Mouse (Mus musculus) CH12.LX (cell line): ENCODE measurements at regions not wholly inside any gene's neighbourhood (a gene's known extent, or its start where the extent isn't known, plus 50 kb on each side); places are given as distances from the start of the nearest gene placed in this dataset.

Experiments used
- DNase-seq: peaks from one replicate; pipeline ENCODE4 v3.0.0-alpha.2; 2013; ENCODE audit errors: extremely low read depth
- H3K27ac ChIP-seq: 2 replicates; pipeline ENCODE4 v1.5.1; 2012; ENCODE audit warnings: low read depth, mild to moderate bottlenecking, control low read depth, moderate library complexity; ENCODE audit not compliant: insufficient read depth
- H3K27me3 ChIP-seq: replicated peaks from 2 replicates; pipeline ENCODE3; 2012; ENCODE audit warnings: inconsistent platforms
- H3K36me3 ChIP-seq, 2 experiments: replicated peaks in 1 of 2; 2 replicates each; pipeline versions ENCODE3 to v1.6.1; 2012; ENCODE audit warnings: inconsistent platforms in 1 of 2, low read length in 1 of 2, mild to moderate bottlenecking in 1 of 2, mixed read lengths in 1 of 2, moderate library complexity in 1 of 2; ENCODE audit not compliant: control insufficient read depth in 1 of 2, insufficient read depth in 1 of 2
- H3K4me1 ChIP-seq, 2 experiments: 2 replicates each; pipeline ENCODE4 v1.6.1; 2012; ENCODE audit warnings: inconsistent platforms in 1 of 2, moderate library complexity in 1 of 2; ENCODE audit not compliant: insufficient read depth in 2 of 2, control insufficient read depth in 1 of 2
- H3K4me2 ChIP-seq: 2 replicates; pipeline ENCODE4 v1.6.1; 2012; ENCODE audit warnings: low read depth, mild to moderate bottlenecking, control low read depth; ENCODE audit not compliant: poor library complexity, insufficient read depth, severe bottlenecking
- H3K4me3 ChIP-seq, 3 experiments: fragments of 150-350 bp in 1 of 3; sonication (generic) in 1 of 3; replicated peaks in 1 of 3; 2 replicates each; pipeline versions ENCODE3 to v1.5.1; 2011 to 2012; ENCODE audit warnings: low read depth in 2 of 3, low read length in 2 of 3, mild to moderate bottlenecking in 2 of 3, moderate library complexity in 2 of 3, control low read depth in 1 of 3, improper control_type of control experiment in 1 of 3, inconsistent platforms in 1 of 3, mixed read lengths in 1 of 3; ENCODE audit not compliant: poor library complexity in 1 of 3
- H3K79me2 ChIP-seq: replicated peaks from 2 replicates; pipeline ENCODE4 v1.6.1; 2012; ENCODE audit warnings: mild to moderate bottlenecking, moderate library complexity; ENCODE audit not compliant: control insufficient read depth, poor library complexity, insufficient read depth, severe bottlenecking; ENCODE audit errors: extremely low read depth
- H3K9ac ChIP-seq: 2 replicates; pipeline ENCODE4 v1.6.1; 2012; ENCODE audit warnings: low read depth, mild to moderate bottlenecking, control low read depth, moderate library complexity; ENCODE audit not compliant: insufficient read depth
- H3K9me3 ChIP-seq: replicated peaks from 2 replicates; pipeline ENCODE3; 2012; ENCODE audit warnings: low read length, inconsistent platforms, mixed read lengths
- BHLHE40 ChIP-seq: IDR thresholded peaks from 2 replicates; pipeline ENCODE4 v1.6.1; 2011; ENCODE audit warnings: mild to moderate bottlenecking, low read depth, low read length, improper control_type of control experiment
- CHD1 ChIP-seq: IDR thresholded peaks from 2 replicates; pipeline ENCODE4 v1.6.1; 2012; ENCODE audit warnings: low read depth, low read length, improper control_type of control experiment, inconsistent platforms
- CHD2 ChIP-seq: IDR thresholded peaks from 2 replicates; pipeline ENCODE4 v1.6.1; 2011; ENCODE audit warnings: low read length, improper control_type of control experiment
- E2F4 ChIP-seq: IDR thresholded peaks from 2 replicates; pipeline ENCODE4 v1.6.1; 2011; ENCODE audit warnings: low read depth, low read length, improper control_type of control experiment; ENCODE audit not compliant: insufficient replicate concordance
- GABPA ChIP-seq: IDR thresholded peaks from 2 replicates; pipeline ENCODE4 v1.6.1; 2012; ENCODE audit warnings: low read depth, low read length, improper control_type of control experiment, inconsistent platforms; ENCODE audit not compliant: insufficient replicate concordance
- IRF4 ChIP-seq: IDR thresholded peaks from 2 replicates; pipeline ENCODE4 v1.6.1; 2014; ENCODE audit warnings: low read depth, mild to moderate bottlenecking, inconsistent platforms, low read length, improper control_type of control experiment
- JUND ChIP-seq: conservative IDR thresholded peaks from 2 replicates; pipeline ENCODE4 v1.6.1; 2011; ENCODE audit warnings: low read depth, low read length, improper control_type of control experiment
- KAT2A ChIP-seq: IDR thresholded peaks from 2 replicates; pipeline ENCODE4 v1.6.1; 2012; ENCODE audit warnings: low read length, improper control_type of control experiment, inconsistent platforms; ENCODE audit not compliant: insufficient replicate concordance
- MAX ChIP-seq: IDR thresholded peaks from 2 replicates; pipeline ENCODE4 v1.6.1; 2011; ENCODE audit warnings: low read length, improper control_type of control experiment
- MAZ ChIP-seq: IDR thresholded peaks from 2 replicates; pipeline ENCODE4 v1.6.1; 2012; ENCODE audit warnings: low read depth, mild to moderate bottlenecking, inconsistent platforms, low read length, improper control_type of control experiment, moderate library complexity
- MEF2A ChIP-seq: IDR thresholded peaks from 2 replicates; pipeline ENCODE4 v1.6.1; 2014; ENCODE audit warnings: low read depth, mild to moderate bottlenecking, inconsistent platforms, low read length, improper control_type of control experiment, borderline replicate concordance
- MYC ChIP-seq: IDR thresholded peaks from 2 replicates; pipeline ENCODE4 v1.6.1; 2011; ENCODE audit warnings: low read depth, mild to moderate bottlenecking, improper control_type of control experiment, low read length
- NELFE ChIP-seq: IDR thresholded peaks from 2 replicates; pipeline ENCODE4 v1.6.1; 2011; ENCODE audit warnings: low read depth, low read length, improper control_type of control experiment
- NRF1 ChIP-seq: IDR thresholded peaks from 2 replicates; pipeline ENCODE4 v1.6.1; 2014; ENCODE audit warnings: low read depth, mild to moderate bottlenecking, inconsistent platforms, low read length, improper control_type of control experiment, moderate library complexity
- POLR2AphosphoS2 ChIP-seq: IDR thresholded peaks from 2 replicates; pipeline ENCODE4 v1.6.1; 2011; ENCODE audit warnings: low read depth, low read length, improper control_type of control experiment
- RAD21 ChIP-seq: IDR thresholded peaks from 2 replicates; pipeline ENCODE4 v1.6.1; 2011; ENCODE audit warnings: low read depth, mild to moderate bottlenecking, low read length, improper control_type of control experiment, moderate library complexity
- SIN3A ChIP-seq: IDR thresholded peaks from 2 replicates; pipeline ENCODE4 v1.6.1; 2012; ENCODE audit warnings: low read length, improper control_type of control experiment, inconsistent platforms
- SMC3 ChIP-seq: IDR thresholded peaks from 2 replicates; pipeline ENCODE4 v1.6.1; 2011; ENCODE audit warnings: low read depth, low read length, improper control_type of control experiment
- TBP ChIP-seq: conservative IDR thresholded peaks from 2 replicates; pipeline ENCODE4 v1.6.1; 2011; ENCODE audit warnings: low read depth, low read length, improper control_type of control experiment
- TCF12 ChIP-seq: IDR thresholded peaks from 2 replicates; pipeline ENCODE4 v1.6.1; 2014; ENCODE audit warnings: low read depth, mild to moderate bottlenecking, inconsistent platforms, low read length, improper control_type of control experiment
- UBTF ChIP-seq: IDR thresholded peaks from 2 replicates; pipeline ENCODE4 v1.6.1; 2012; ENCODE audit warnings: low read depth, mild to moderate bottlenecking, inconsistent platforms, low read length, improper control_type of control experiment, moderate library complexity
- ZC3H11A ChIP-seq: IDR thresholded peaks from 2 replicates; pipeline ENCODE4 v1.6.1; 2012; ENCODE audit warnings: low read depth, mild to moderate bottlenecking, inconsistent platforms, low read length, improper control_type of control experiment
- ZNF384 ChIP-seq: IDR thresholded peaks from 2 replicates; pipeline ENCODE4 v1.6.1; 2012; ENCODE audit warnings: low read depth, low read length, improper control_type of control experiment, inconsistent platforms
- dilution Hi-C: fragments of 300-500 bp; cut with MboI; formaldehyde crosslinking; loops from 2 replicates; pipeline ENCODE4 v1.14.3; 2020; ENCODE audit warnings: low sequenced_read_pairs; ENCODE audit not compliant: extremely low pct_unique_long_range_greater_than_20kb, extremely low pct_ligation_motif_present
- in situ Hi-C: fragments of 300-500 bp; cut with MboI; formaldehyde crosslinking; loops from 3 replicates; pipeline ENCODE4 v1.14.3; 2019; ENCODE audit warnings: low sequenced_read_pairs, low pct_ligation_motif_present, low pct_unique_long_range_greater_than_20kb, mixed read lengths

GRCm38 (mm10) chr7:64047831-64048230 lies 105.8 kb upstream of the Trpm1 start:
- DNase-seq, result no peak
- H3K27ac ChIP-seq, result no peak overlapping the region
- no peak overlapping the region for H3K4me2 ChIP-seq
- in situ Hi-C loops, result no loop called here
- no peaks in the 10 kb centered on the region for H3K79me2 ChIP-seq
- TF ChIP-seq NRF1, result no peak
- TF ChIP-seq, all 38 proteins: peak for 0
- peaks cover 0 to 15% of the 10 kb centered on the region in 2 experiments; a peak in 2 of 4 replicates for H3K4me1 ChIP-seq
- H3K9ac ChIP-seq, result no peak overlapping the region
- H3K4me3 ChIP-seq, result no peak overlapping the region
- H3K9me3 ChIP-seq, result no peaks in the 10 kb centered on the region
- dilution Hi-C loops, result no loop called here
- H3K27me3 ChIP-seq, result no peaks in the 10 kb centered on the region
- H3K36me3 ChIP-seq, result no peaks in the 10 kb centered on the region

- dilution Hi-C loops (no loop called here), in situ Hi-C loops (no loop called here)
- H3K9me3 ChIP-seq, result peaks cover 8% of the 10 kb centered on the region
- no peaks in the 10 kb centered on the region for H3K27me3 ChIP-seq
- no peak overlapping the region for H3K27ac ChIP-seq
- H3K4me2 ChIP-seq, result no peak overlapping the region
- DNase-seq, result no peak
- H3K9ac ChIP-seq, result no peak overlapping the region
- no peak for TF ChIP-seq TCF12
- TF ChIP-seq TBP, result no peak
- TF ChIP-seq ZC3H11A, result no peak
- TF ChIP-seq RAD21, result no peak
- TF ChIP-seq NELFE, result no peak
- TF ChIP-seq BHLHE40, result no peak
- no peak for TF ChIP-seq CHD1
- TF ChIP-seq MYC, result no peak
- TF ChIP-seq MAZ, result no peak
- no peak for TF ChIP-seq SIN3A
- TF ChIP-seq CHD2, result no peak
- no peak for TF ChIP-seq MAX
- TF ChIP-seq GABPA, result no peak
- no peak for TF ChIP-seq UBTF
- no peaks in the 10 kb centered on the region for H3K36me3 ChIP-seq
- no peak overlapping the region for H3K4me3 ChIP-seq
- H3K4me1 ChIP-seq, result peaks cover 0 to 15% of the 10 kb centered on the region in 2 experiments; a peak in 2 of 4 replicates
- H3K79me2 ChIP-seq, result no peaks in the 10 kb centered on the region
Observed at GRCm38 (mm10) chr7:64045292-64045691, 106.6 kb upstream of the Klf13 start.

GRCm38 (mm10) chr7:64042978-64043377 lies 104.3 kb upstream of the Klf13 start:
- peaks cover 8% of the 10 kb centered on the region for H3K9me3 ChIP-seq
- in situ Hi-C loops, result no loop called here
- TF ChIP-seq KAT2A, result no peak
- no peak for TF ChIP-seq MAX
- TF ChIP-seq TCF12, result no peak
- TF ChIP-seq SIN3A, result no peak
- no peak for TF ChIP-seq SMC3
- TF ChIP-seq E2F4, result no peak
- TF ChIP-seq ZNF384, result no peak
- TF ChIP-seq JUND, result no peak
- TF ChIP-seq MAZ, result no peak
- no peak for TF ChIP-seq NELFE
- no peak for TF ChIP-seq IRF4
- TF ChIP-seq POLR2AphosphoS2, result no peak
- TF ChIP-seq MEF2A, result no peak
- no peak overlapping the region for H3K4me2 ChIP-seq
- H3K36me3 ChIP-seq, result no peaks in the 10 kb centered on the region
- DNase-seq, result no peak
- no peak overlapping the region for H3K9ac ChIP-seq
- dilution Hi-C loops, result no loop called here
- no peak overlapping the region for H3K4me3 ChIP-seq
- no peaks in the 10 kb centered on the region for H3K79me2 ChIP-seq
- H3K4me1 ChIP-seq, result peaks cover 0 to under 1% of the 10 kb centered on the region in 2 experiments; a peak in 2 of 4 replicates
- H3K27me3 ChIP-seq, result no peaks in the 10 kb centered on the region
- no peak overlapping the region for H3K27ac ChIP-seq
